Mouse (Mus musculus) MEL (cell line): ENCODE results near the gene Sfrp5. TPM values are rescaled to one million over a fixed set of nuclear protein-coding genes. Genes with fewer than 3 reads are reported as not detected.

ENCODE experiments used
- DNase-seq: peaks from one replicate; pipeline ENCODE4 v3.0.0; 2011; ENCODE audit warnings: low read depth, low spot score
- H3K27ac ChIP-seq: 2 replicates; pipeline ENCODE4 v1.5.1; 2012; ENCODE audit warnings: low read depth, mild to moderate bottlenecking, control low read depth, low read length, moderate library complexity; ENCODE audit not compliant: control insufficient read depth
- H3K27me3 ChIP-seq, 2 experiments: fragments of 150-350 bp in 1 of 2; sonication (generic) in 1 of 2; 2 replicates each; pipeline ENCODE4 v1.6.1; 2012; ENCODE audit warnings: low read length in 2 of 2, mild to moderate bottlenecking in 2 of 2, improper control_type of control experiment in 1 of 2, moderate library complexity in 1 of 2; ENCODE audit not compliant: insufficient read depth in 2 of 2, control insufficient read depth in 1 of 2
- H3K36me3 ChIP-seq, 2 experiments: 2 replicates each; pipeline ENCODE4 v1.6.1; 2012 to 2014; ENCODE audit warnings: low read length in 2 of 2, improper control_type of control experiment in 1 of 2, inconsistent platforms in 1 of 2, mild to moderate bottlenecking in 1 of 2; ENCODE audit not compliant: insufficient read depth in 2 of 2, control insufficient read depth in 1 of 2
- H3K4me1 ChIP-seq, 2 experiments: fragments of 150-350 bp in 1 of 2; sonication (generic) in 1 of 2; 2 replicates each; pipeline ENCODE4 v1.6.1; 2012; ENCODE audit warnings: low read length in 2 of 2, improper control_type of control experiment in 1 of 2, mild to moderate bottlenecking in 1 of 2; ENCODE audit not compliant: insufficient read depth in 2 of 2, control insufficient read depth in 1 of 2
- H3K4me3 ChIP-seq, 2 experiments: fragments of 150-350 bp in 1 of 2; sonication (generic) in 1 of 2; 2 replicates each; pipeline ENCODE4 v1.5.1; 2012; ENCODE audit warnings: low read depth in 2 of 2, low read length in 2 of 2, mild to moderate bottlenecking in 2 of 2, moderate library complexity in 2 of 2, control low read depth in 1 of 2, improper control_type of control experiment in 1 of 2; ENCODE audit not compliant: control insufficient read depth in 1 of 2, insufficient read depth in 1 of 2
- H3K79me2 ChIP-seq: 2 replicates; pipeline ENCODE4 v1.6.1; 2012; ENCODE audit warnings: mild to moderate bottlenecking, low read length, moderate library complexity; ENCODE audit not compliant: control insufficient read depth, poor library complexity, insufficient read depth
- H3K9ac ChIP-seq: 2 replicates; pipeline ENCODE4 v1.6.1; 2012; ENCODE audit warnings: low read depth, mild to moderate bottlenecking, control low read depth, low read length, moderate library complexity; ENCODE audit not compliant: control insufficient read depth, poor library complexity, severe bottlenecking
- H3K9me3 ChIP-seq: fragments of 150-350 bp; sonication (generic); replicated peaks from 2 replicates; pipeline ENCODE4 v1.6.1; 2012; ENCODE audit warnings: mild to moderate bottlenecking, low read length, improper control_type of control experiment, moderate library complexity; ENCODE audit not compliant: insufficient read depth
- BHLHE40 ChIP-seq: IDR thresholded peaks from 2 replicates; pipeline ENCODE4 v1.6.1; 2012; ENCODE audit warnings: low read depth, mild to moderate bottlenecking, inconsistent platforms, low read length, improper control_type of control experiment, borderline replicate concordance
- CTCF ChIP-seq, 3 experiments: IDR thresholded peaks in 2 of 3; conservative IDR thresholded peaks in 1 of 3; 2 replicates each; pipeline ENCODE4 v1.5.1; 2011 to 2012; ENCODE audit warnings: low read length in 3 of 3, low read depth in 2 of 3, mild to moderate bottlenecking in 2 of 3, improper control_type of control experiment in 1 of 3, inconsistent platforms in 1 of 3, mixed read lengths in 1 of 3, moderate library complexity in 1 of 3; ENCODE audit not compliant: control insufficient read depth in 1 of 3, insufficient read depth in 1 of 3, poor library complexity in 1 of 3, severe bottlenecking in 1 of 3
- ELF1 ChIP-seq: IDR thresholded peaks from 2 replicates; pipeline ENCODE4 v1.6.1; 2014; ENCODE audit warnings: low read depth, mild to moderate bottlenecking, inconsistent platforms, low read length, improper control_type of control experiment, moderate library complexity
- EP300 ChIP-seq, 2 experiments: IDR thresholded peaks; 2 replicates each; pipeline ENCODE4 v1.6.1; 2011; ENCODE audit warnings: improper control_type of control experiment in 2 of 2, low read length in 2 of 2, low read depth in 1 of 2, mild to moderate bottlenecking in 1 of 2
- ETS1 ChIP-seq: IDR thresholded peaks from 2 replicates; pipeline ENCODE4 v1.6.1; 2012; ENCODE audit warnings: low read depth, mild to moderate bottlenecking, inconsistent platforms, low read length, improper control_type of control experiment, moderate library complexity
- GABPA ChIP-seq: IDR thresholded peaks from 2 replicates; pipeline ENCODE4 v1.6.1; 2012; ENCODE audit warnings: low read depth, mild to moderate bottlenecking, inconsistent platforms, low read length, improper control_type of control experiment, moderate library complexity
- JUND ChIP-seq: IDR thresholded peaks from 2 replicates; pipeline ENCODE4 v1.6.1; 2011; ENCODE audit warnings: low read depth, mild to moderate bottlenecking, improper control_type of control experiment, low read length
- MAFK ChIP-seq: IDR thresholded peaks from 2 replicates; pipeline ENCODE4 v1.6.1; 2011; ENCODE audit warnings: low read depth, mild to moderate bottlenecking, low read length, improper control_type of control experiment, borderline replicate concordance
- MAZ ChIP-seq: IDR thresholded peaks from 2 replicates; pipeline ENCODE4 v1.6.1; 2012; ENCODE audit warnings: low read depth, mild to moderate bottlenecking, inconsistent platforms, low read length, improper control_type of control experiment
- MYC ChIP-seq: IDR thresholded peaks from 2 replicates; pipeline ENCODE4 v1.6.1; 2011; ENCODE audit warnings: low read depth, mild to moderate bottlenecking, low read length, improper control_type of control experiment, moderate library complexity
- NELFE ChIP-seq: IDR thresholded peaks from 2 replicates; pipeline ENCODE4 v1.6.1; 2011; ENCODE audit warnings: low read depth, low read length, improper control_type of control experiment
- POLR2AphosphoS2 ChIP-seq: IDR thresholded peaks from 2 replicates; pipeline ENCODE4 v1.6.1; 2011; ENCODE audit warnings: low read length, improper control_type of control experiment
- SMC3 ChIP-seq: IDR thresholded peaks from 2 replicates; pipeline ENCODE4 v1.6.1; 2011; ENCODE audit warnings: low read depth, low read length, improper control_type of control experiment
- TBP ChIP-seq: IDR thresholded peaks from 2 replicates; pipeline ENCODE4 v1.8.0; 2011; ENCODE audit warnings: low read depth, low read length, improper control_type of control experiment
- TCF12 ChIP-seq: IDR thresholded peaks from 2 replicates; pipeline ENCODE4 v1.6.1; 2014; ENCODE audit warnings: low read depth, mild to moderate bottlenecking, inconsistent platforms, low read length, improper control_type of control experiment, moderate library complexity
- USF2 ChIP-seq, 2 experiments: IDR thresholded peaks; 2 replicates each; pipeline ENCODE4 v1.6.1; 2011 to 2012; ENCODE audit warnings: improper control_type of control experiment in 2 of 2, low read length in 2 of 2, borderline replicate concordance in 1 of 2, inconsistent platforms in 1 of 2, low read depth in 1 of 2, mild to moderate bottlenecking in 1 of 2; ENCODE audit not compliant: insufficient read depth in 1 of 2
- ZNF384 ChIP-seq: IDR thresholded peaks from 2 replicates; pipeline ENCODE4 v1.6.1; 2012; ENCODE audit warnings: low read depth, mild to moderate bottlenecking, inconsistent platforms, low read length, improper control_type of control experiment
- polyA plus RNA-seq, 2 experiments: library from polyadenylated mRNA; stranded (reverse) in 1 of 2; unstranded in 1 of 2; fragments of >175 nt in 1 of 2; fragments of >200 nt in 1 of 2; gene quantifications; 2 replicates each; pipeline versions ENCODE4 v1.2.1 to v1.2.4; 2012; ENCODE audit warnings: low replicate concordance in 2 of 2, low read depth in 1 of 2; ENCODE audit not compliant: insufficient read length in 2 of 2, insufficient read depth in 1 of 2, missing spikeins in 1 of 2
- total RNA-seq: library from RNA; depleted of rRNA; stranded (reverse); fragments of 300-350 nt; gene quantifications from 2 replicates; pipeline ENCODE4 v1.2.3, GENCODE M21; 2012; rRNA removed

The Sfrp5 gene
- total RNA-seq (not detected in 2 replicates), polyA plus RNA-seq (under 1 TPM in 1 of 2 experiments, not detected in 1; 0.50 TPM)

DNA sequence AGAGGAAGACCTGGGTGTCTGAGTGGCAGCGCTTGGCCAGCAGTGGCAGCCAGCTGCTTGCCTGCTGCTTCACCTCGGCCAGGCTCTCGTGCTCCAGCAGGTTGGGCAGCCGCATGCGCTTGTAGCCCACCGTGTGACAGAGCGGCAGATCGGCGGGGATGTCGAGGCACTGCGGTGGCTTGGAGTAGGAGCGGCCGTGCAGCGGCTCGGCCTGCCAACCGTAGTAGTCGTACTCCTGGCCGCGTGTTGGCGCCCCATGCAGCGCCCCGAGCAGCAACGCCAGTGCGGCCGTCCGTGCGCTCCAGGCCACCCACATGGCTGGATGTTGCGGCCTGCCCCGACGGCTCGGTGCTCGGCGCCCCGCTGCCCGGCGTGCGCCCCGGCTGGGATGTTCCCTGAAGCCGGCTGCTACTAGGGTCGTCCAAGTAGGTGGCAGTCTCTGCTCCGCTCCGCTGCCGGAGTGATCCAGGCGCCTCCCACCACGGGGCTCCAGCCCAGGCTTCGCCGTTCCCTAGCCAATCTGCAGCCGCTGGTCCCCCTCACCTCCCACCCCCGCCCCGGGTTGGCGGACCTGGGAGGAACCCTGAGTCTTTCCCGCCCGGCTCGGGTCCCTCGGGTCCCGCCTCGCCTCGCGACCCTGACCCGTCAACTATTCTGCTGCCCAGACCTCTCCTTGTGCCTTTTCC lies at the start of gene Sfrp5:
Gene Sfrp5, minus strand, starts transcription at position 557 of the 686 bp plus-strand sequence.
- H3K4me3 ChIP-seq = no peak within 1 kb of the TSS
- no peak within 1 kb of the TSS for H3K27ac ChIP-seq
- TF ChIP-seq EP300 (IDR thresholded peaks at IDR 0.05; ENCODE audit: low read depth in 1 of 2, low read length in 2 of 2) = no peak
- TF ChIP-seq GABPA = no peak
- no peak for TF ChIP-seq NELFE
- TF ChIP-seq POLR2AphosphoS2 = no peak
- no peak for TF ChIP-seq TBP
- TF ChIP-seq ELF1 = no peak
- TF ChIP-seq ZNF384 = no peak
- TF ChIP-seq JUND = no peak
- TF ChIP-seq MAZ = no peak
- no peak for TF ChIP-seq ETS1
- TF ChIP-seq USF2 (IDR thresholded peaks at IDR 0.05; ENCODE audit: borderline replicate concordance in 1 of 2, insufficient read depth in 1 of 2, low read depth in 1 of 2, low read length in 2 of 2) = no peak
- no peak for TF ChIP-seq MYC
- TF ChIP-seq MAFK = no peak
- no peak for TF ChIP-seq TCF12
- TF ChIP-seq BHLHE40 = no peak
- TF ChIP-seq CTCF (IDR thresholded peaks at IDR 0.05 in 2 of 3, conservative IDR thresholded peaks at IDR 0.05 in 1 of 3; ENCODE audit: control insufficient read depth in 1 of 3, insufficient read depth in 1 of 3, low read depth in 2 of 3, low read length in 3 of 3, poor library complexity in 1 of 3, severe bottlenecking in 1 of 3) = no peak
- no peak for TF ChIP-seq SMC3
- TF ChIP-seq, all 39 proteins: peak for 0
- H3K79me2 ChIP-seq = no peaks in the 10 kb centered on the region
- H3K27me3 ChIP-seq = no peaks in the 10 kb centered on the region
- 0 out of 4 replicates have a peak, but pooled peaks cover 0 to 4% of the 10 kb centered on the region in 2 experiments for H3K4me1 ChIP-seq
- H3K9ac ChIP-seq = no peak within 1 kb of the TSS
- H3K36me3 ChIP-seq = no peaks in the 10 kb centered on the region
- H3K9me3 ChIP-seq = no peaks in the 10 kb centered on the region
- DNase-seq = no peak
